Mouse (Mus musculus): ENCODE data around the gene Gapvd1. TPM values are rescaled to one million over a fixed set of nuclear protein-coding genes. Genes with fewer than 3 reads are reported as not detected.

Gapvd1 gene
- total RNA-seq, 2 experiments from 2014 or later, result 39.7 to 40.2 TPM

- DNase-seq, result no peak
Observed at GRCm38 (mm10) chr2:34725269-34725668, 29.8 kb downstream of the Gapvd1 start.

- DNase-seq, result no peak
Observed at GRCm38 (mm10) chr2:34718196-34718595, 36.8 kb downstream of the Gapvd1 start.

- DNase-seq, result no peak
Observed at GRCm38 (mm10) chr2:34711904-34712303, 43.1 kb downstream of the Gapvd1 start.

GRCm38 (mm10) chr2:34708675-34709074 is 46.4 kb downstream of the Gapvd1 start:
- no peak for DNase-seq

- DNase-seq, result no peak
Observed at GRCm38 (mm10) chr2:34696592-34696991, 58.4 kb downstream of the Gapvd1 start.

GRCm38 (mm10) chr2:34692861-34693260 is 62.2 kb downstream of the Gapvd1 start:
- no peak for DNase-seq

GRCm38 (mm10) chr2:34684076-34684870 is 70.8 kb downstream of the Gapvd1 start:
- no peak for DNase-seq

- no peak for DNase-seq
Observed at GRCm38 (mm10) chr2:34677976-34678375, 77.1 kb downstream of the Gapvd1 start.

GRCm38 (mm10) chr2:34677061-34677460 is 78.0 kb downstream of the Gapvd1 start:
- no peak for DNase-seq

GRCm38 (mm10) chr2:34673846-34674245 is 81.2 kb downstream of the Gapvd1 start:
- DNase-seq, result no peak

- peak; percentile 58 for DNase-seq
Observed at GRCm38 (mm10) chr2:34671385-34672026, 83.5 kb downstream of the Gapvd1 start.

- no peak for DNase-seq
Observed at GRCm38 (mm10) chr2:34670470-34670869, 84.6 kb downstream of the Gapvd1 start.

GRCm38 (mm10) chr2:34669203-34669746 is 85.8 kb downstream of the Gapvd1 start:
- peak; percentile 15 to 23 for DNase-seq

GRCm38 (mm10) chr2:34668440-34669191 is 86.4 kb downstream of the Gapvd1 start:
- no peak for DNase-seq

- DNase-seq, result no peak
Observed at GRCm38 (mm10) chr2:34667820-34668219, 87.2 kb downstream of the Gapvd1 start.

GRCm38 (mm10) chr2:34647410-34647809 is 107.6 kb downstream of the Gapvd1 start:
- no peak for DNase-seq

- DNase-seq, result no peak
Observed at GRCm38 (mm10) chr2:34646541-34646865, 108.5 kb downstream of the Gapvd1 start.

- peak; percentile 58 to 71 for DNase-seq
Observed at GRCm38 (mm10) chr2:34645851-34646540, 109.0 kb downstream of the Gapvd1 start.

- no peak for DNase-seq
Observed at GRCm38 (mm10) chr2:34644571-34645526, 110.2 kb downstream of the Gapvd1 start.

GRCm38 (mm10) chr2:34642351-34642750 is 112.7 kb downstream of the Gapvd1 start:
- peak in 1 of 2 experiments; percentile 26 for DNase-seq

- DNase-seq, result no peak
Observed at GRCm38 (mm10) chr2:34639725-34640124, 115.3 kb downstream of the Gapvd1 start.
